Comparison of ENCODE assay signal across 8 mouse cellular contexts in genomic region chr11:117870688-117871365, GRCm38 (mm10). TPM values are rescaled to one million over a fixed set of nuclear protein-coding genes. Genes with fewer than 3 reads are reported as not detected.
A peak's percentile ranks its signal among the peaks of the same experiment; 100 is the strongest.
DNase-seq lines count a peak whose midpoint lies in the region; ATAC-seq and TF ChIP-seq lines count a peak whose summit lies in the region.

No protein-coding gene starts in this region.

- no peaks in the 10 kb centered on the region for H3K36me3 ChIP-seq in kidney, postnatal 0 days (ENCODE audit: insufficient read depth, low read length)
- no peaks in the 10 kb centered on the region for H3K36me3 ChIP-seq in liver, embryonic 11.5 days (ENCODE audit: control insufficient read depth, insufficient read depth, low read length)
- no peaks in the 10 kb centered on the region for H3K36me3 ChIP-seq in neural tube, embryonic 13.5 days

- no peak overlapping the region for H3K9ac ChIP-seq in kidney, postnatal 0 days (ENCODE audit: low read depth, low read length)
- H3K9ac ChIP-seq in liver, embryonic 11.5 days (ENCODE audit: low read depth, low read length), result no peak overlapping the region
- H3K9ac ChIP-seq in neural tube, embryonic 13.5 days, result 0 out of 2 replicates have a peak overlapping the region, but pooled peaks have one; percentile 17

- DNase-seq in B cell, adult 2 months, result peak; percentile 85 to 86
- DNase-seq in adrenal gland, adult 2 months, result peak; percentile 66
- peak; percentile 86 for DNase-seq in embryo, embryonic 11 days
- peak; percentile 58 to 69 for DNase-seq in gastrocnemius, postnatal 4 days (ENCODE audit: low spot score in 2 of 2)
- DNase-seq in kidney, postnatal 0 days (ENCODE audit: low spot score), result peak; percentile 91
- peak; percentile 69 for DNase-seq in liver, embryonic 11.5 days (ENCODE audit: low spot score)
- DNase-seq in testis, postnatal 14 days (ENCODE audit: low spot score), result peak; percentile 62

- 39% methylated on average over 12 of the region's 12 CpGs for WGBS in kidney, postnatal 0 days
- WGBS in liver, embryonic 11.5 days, result 36% methylated on average over 12 of the region's 12 CpGs
- WGBS in neural tube, embryonic 13.5 days, result 38% methylated on average over 12 of the region's 12 CpGs

- peak; percentile 99 for TF ChIP-seq CTCF in kidney, postnatal 0 days (IDR thresholded peaks at IDR 0.05; ENCODE audit: low read depth)

- no peaks in the 10 kb centered on the region for H3K27me3 ChIP-seq in kidney, postnatal 0 days (ENCODE audit: insufficient read depth, low read length)
- peaks cover 16% of the 10 kb centered on the region for H3K27me3 ChIP-seq in liver, embryonic 11.5 days (replicated peaks; ENCODE audit: control insufficient read depth, insufficient read depth, low read length)
- H3K27me3 ChIP-seq in neural tube, embryonic 13.5 days, result no peaks in the 10 kb centered on the region

- H3K4me3 ChIP-seq in kidney, postnatal 0 days (replicated peaks; ENCODE audit: low read depth, low read length), result no peak overlapping the region
- H3K4me3 ChIP-seq in liver, embryonic 11.5 days (ENCODE audit: low read depth, low read length), result no peak overlapping the region
- H3K4me3 ChIP-seq in neural tube, embryonic 13.5 days, result no peak overlapping the region

- H3K4me2 ChIP-seq in kidney, postnatal 0 days (ENCODE audit: low read length), result no peak overlapping the region
- no peak overlapping the region for H3K4me2 ChIP-seq in liver, embryonic 11.5 days
- no peak overlapping the region for H3K4me2 ChIP-seq in neural tube, embryonic 13.5 days

- H3K9me3 ChIP-seq in kidney, postnatal 0 days (replicated peaks; ENCODE audit: low read length), result no peaks in the 10 kb centered on the region
- H3K9me3 ChIP-seq in liver, embryonic 11.5 days (ENCODE audit: control insufficient read depth, low read length), result no peaks in the 10 kb centered on the region
- H3K9me3 ChIP-seq in neural tube, embryonic 13.5 days, result no peaks in the 10 kb centered on the region

- H3K27ac ChIP-seq in kidney, postnatal 0 days, result no peak overlapping the region
- H3K27ac ChIP-seq in liver, embryonic 11.5 days (ENCODE audit: low read depth, low read length), result no peak overlapping the region
- H3K27ac ChIP-seq in neural tube, embryonic 13.5 days (replicated peaks), result no peak overlapping the region

- no peak for ATAC-seq in kidney, postnatal 0 days (replicated peaks; ENCODE audit: low FRiP score, low read depth)
- ATAC-seq in liver, embryonic 11.5 days (replicated peaks; ENCODE audit: low FRiP score), result no peak
- no peak for ATAC-seq in neural tube, embryonic 13.5 days (ENCODE audit: low read depth)

- H3K4me1 ChIP-seq in kidney, postnatal 0 days (replicated peaks; ENCODE audit: insufficient read depth, low read length), result peaks cover 15% of the 10 kb centered on the region
- H3K4me1 ChIP-seq in liver, embryonic 11.5 days (replicated peaks; ENCODE audit: control insufficient read depth, insufficient read depth, low read length), result peaks cover 22% of the 10 kb centered on the region
- H3K4me1 ChIP-seq in neural tube, embryonic 13.5 days (replicated peaks), result peaks cover 34% of the 10 kb centered on the region

RNA-seq across cellular contexts. Expression of gene Tha1, which starts 2.5 kb away (rescaled TPM):
- total RNA-seq in adrenal gland, adult 2 months (2021), result 1 to 10 TPM; 8.4 to 9.5 TPM
- 40.3 and 49.3 TPM in 2 replicates for polyA plus RNA-seq in adrenal gland, adult 2 months (2012; rRNA removed)
- total RNA-seq in gastrocnemius, postnatal 4 days (2021), result 1 to 10 TPM; 4.5 to 5.2 TPM
- 6.4 and 7.1 TPM in 2 replicates for polyA plus RNA-seq in kidney, postnatal 0 days (2015; fragmentation: Nextera tagmentation; extraction: Ambion mirVana)
- 1.5 and 1.7 TPM in 2 replicates for polyA plus RNA-seq in liver, embryonic 11.5 days (2014; fragmentation: Nextera tagmentation; extraction: Ambion mirVana)
- polyA plus RNA-seq in neural tube, embryonic 13.5 days (2015; fragmentation: Nextera tagmentation; extraction: Ambion mirVana), result 2.4 and 3.0 TPM in 2 replicates

RNA-seq across cellular contexts. Expression of gene Tmem235, which starts 10.3 kb away (rescaled TPM):
- not detected for total RNA-seq in adrenal gland, adult 2 months (2021)
- not detected in 2 replicates for polyA plus RNA-seq in adrenal gland, adult 2 months (2012; rRNA removed)
- total RNA-seq in gastrocnemius, postnatal 4 days (2021), result not detected
- not detected in 2 replicates for polyA plus RNA-seq in kidney, postnatal 0 days (2015; fragmentation: Nextera tagmentation; extraction: Ambion mirVana)
- polyA plus RNA-seq in liver, embryonic 11.5 days (2014; fragmentation: Nextera tagmentation; extraction: Ambion mirVana), result not detected in 2 replicates
- polyA plus RNA-seq in neural tube, embryonic 13.5 days (2015; fragmentation: Nextera tagmentation; extraction: Ambion mirVana), result not detected in 2 replicates

RNA-seq across cellular contexts. Expression of gene Birc5, which starts 21.8 kb away (rescaled TPM):
- total RNA-seq in adrenal gland, adult 2 months (2021), result 1 to 10 TPM; 1.1 to 2.8 TPM
- polyA plus RNA-seq in adrenal gland, adult 2 months (2012; rRNA removed), result 2.1 and 2.6 TPM in 2 replicates
- total RNA-seq in gastrocnemius, postnatal 4 days (2021), result 10 to 100 TPM; 23.2 to 25.2 TPM
- 145 and 155 TPM in 2 replicates for polyA plus RNA-seq in kidney, postnatal 0 days (2015; fragmentation: Nextera tagmentation; extraction: Ambion mirVana)
- polyA plus RNA-seq in liver, embryonic 11.5 days (2014; fragmentation: Nextera tagmentation; extraction: Ambion mirVana), result 430 and 440 TPM in 2 replicates
- polyA plus RNA-seq in neural tube, embryonic 13.5 days (2015; fragmentation: Nextera tagmentation; extraction: Ambion mirVana), result 50.1 and 68.8 TPM in 2 replicates

RNA-seq across cellular contexts. Expression of gene Tk1, which starts 44.9 kb away (rescaled TPM):
- 1 to 10 TPM; 2.2 to 3.1 TPM for total RNA-seq in adrenal gland, adult 2 months (2021)
- 8.6 and 10.2 TPM in 2 replicates for polyA plus RNA-seq in adrenal gland, adult 2 months (2012; rRNA removed)
- 10 to 100 TPM; 38.4 to 43.9 TPM for total RNA-seq in gastrocnemius, postnatal 4 days (2021)
- polyA plus RNA-seq in kidney, postnatal 0 days (2015; fragmentation: Nextera tagmentation; extraction: Ambion mirVana), result 51.6 and 64.0 TPM in 2 replicates
- polyA plus RNA-seq in liver, embryonic 11.5 days (2014; fragmentation: Nextera tagmentation; extraction: Ambion mirVana), result 185 and 192 TPM in 2 replicates
- 15.8 and 24.0 TPM in 2 replicates for polyA plus RNA-seq in neural tube, embryonic 13.5 days (2015; fragmentation: Nextera tagmentation; extraction: Ambion mirVana)

RNA-seq across cellular contexts. Expression of gene Afmid, which starts 45.1 kb away (rescaled TPM):
- total RNA-seq in adrenal gland, adult 2 months (2021), result 1 to 10 TPM; 5.5 to 6.8 TPM
- 9.3 and 9.6 TPM in 2 replicates for polyA plus RNA-seq in adrenal gland, adult 2 months (2012; rRNA removed)
- total RNA-seq in gastrocnemius, postnatal 4 days (2021), result 1 to 10 TPM; 6.1 to 9.6 TPM
- 4.5 and 5.4 TPM in 2 replicates for polyA plus RNA-seq in kidney, postnatal 0 days (2015; fragmentation: Nextera tagmentation; extraction: Ambion mirVana)
- 8.4 and 11.1 TPM in 2 replicates for polyA plus RNA-seq in liver, embryonic 11.5 days (2014; fragmentation: Nextera tagmentation; extraction: Ambion mirVana)
- polyA plus RNA-seq in neural tube, embryonic 13.5 days (2015; fragmentation: Nextera tagmentation; extraction: Ambion mirVana), result 2.7 and 3.3 TPM in 2 replicates

Comparison
In these comparisons a context has a peak if more than half of its experiments do, and no peak if none do; other contexts are left out.
1. RNA of gene Birc5, which starts 21.8 kb away (polyA plus RNA-seq): 430 to 440 TPM in liver, embryonic 11.5 days, 145 to 155 TPM in kidney, postnatal 0 days and 50.1 to 68.8 TPM in neural tube, embryonic 13.5 days; 2.1 to 2.6 TPM in adrenal gland, adult 2 months; every median in the first group is over 10 times any median in the second.
2. Peak in every context shown above with its lines, with median percentiles within 50 percentile points of each other: DNase-seq.